Comparison of ENCODE assay signal across 29 mouse cellular contexts in genomic region chr1:21132340-21132739, GRCm38 (mm10). TPM values are rescaled to one million over a fixed set of nuclear protein-coding genes. Genes with fewer than 3 reads are reported as not detected.
DNase-seq lines count a peak whose midpoint lies in the region; ATAC-seq and TF ChIP-seq lines count a peak whose summit lies in the region.
"Had no signal": no experiment of that assay in that cellular context is flagged by ENCODE, and none has a peak within 500 bp of the region (broad histone marks: within the 10 kb centered on the region; RNA-seq: fewer than 3 reads in every experiment).

No protein-coding gene starts in this region.

- no peak overlapping the region for H3K4me3 ChIP-seq in intestine, embryonic 16.5 days (ENCODE audit: low read length)
- H3K4me3 ChIP-seq in intestine, embryonic 15.5 days (replicated peaks), result no peak overlapping the region
- no peak overlapping the region for H3K4me3 ChIP-seq in lung, embryonic 14.5 days (ENCODE audit: low read depth, low read length)
- H3K4me3 ChIP-seq in liver, embryonic 16.5 days (ENCODE audit: low read depth, low read length), result no peak overlapping the region
- H3K4me3 ChIP-seq in stomach, postnatal 0 days (ENCODE audit: low read depth, low read length), result no peak overlapping the region
- H3K4me3 ChIP-seq in neural tube, embryonic 15.5 days (replicated peaks), result no peak overlapping the region
- H3K4me3 ChIP-seq: embryonic facial prominence, embryonic 10.5 days; embryonic facial prominence, embryonic 15.5 days; forebrain, embryonic 12.5 days; heart, embryonic 10.5 days; heart, embryonic 15.5 days; hindbrain, embryonic 12.5 days; limb, embryonic 13.5 days had no signal

- H3K9ac ChIP-seq in intestine, embryonic 16.5 days (ENCODE audit: low read depth, low read length), result no peak overlapping the region
- no peak overlapping the region for H3K9ac ChIP-seq in intestine, embryonic 15.5 days
- H3K9ac ChIP-seq in lung, embryonic 14.5 days, result no peak overlapping the region
- H3K9ac ChIP-seq in liver, embryonic 16.5 days (ENCODE audit: low read depth, low read length), result no peak overlapping the region
- H3K9ac ChIP-seq in stomach, postnatal 0 days (ENCODE audit: low read length), result no peak overlapping the region
- no peak overlapping the region for H3K9ac ChIP-seq in neural tube, embryonic 15.5 days (replicated peaks)
- H3K9ac ChIP-seq: embryonic facial prominence, embryonic 15.5 days; forebrain, embryonic 12.5 days; forebrain, postnatal 0 days; heart, embryonic 15.5 days; hindbrain, embryonic 12.5 days; limb, embryonic 13.5 days had no signal

- no peaks in the 10 kb centered on the region for H3K27me3 ChIP-seq in intestine, embryonic 16.5 days (replicated peaks; ENCODE audit: control insufficient read depth, insufficient read depth, low read length)
- H3K27me3 ChIP-seq in intestine, embryonic 15.5 days (replicated peaks), result no peaks in the 10 kb centered on the region
- no peaks in the 10 kb centered on the region for H3K27me3 ChIP-seq in lung, embryonic 14.5 days (ENCODE audit: insufficient read depth, low read length)
- no peaks in the 10 kb centered on the region for H3K27me3 ChIP-seq in liver, embryonic 16.5 days (ENCODE audit: control insufficient read depth, insufficient read depth, low read depth, low read length)
- H3K27me3 ChIP-seq in stomach, postnatal 0 days (ENCODE audit: control insufficient read depth, insufficient read depth, low read length), result no peaks in the 10 kb centered on the region
- no peaks in the 10 kb centered on the region for H3K27me3 ChIP-seq in neural tube, embryonic 15.5 days (replicated peaks)
- H3K27me3 ChIP-seq: embryonic facial prominence, embryonic 15.5 days; forebrain, embryonic 12.5 days; heart, embryonic 15.5 days; hindbrain, embryonic 12.5 days; limb, embryonic 13.5 days had no signal

- no peaks in the 10 kb centered on the region for H3K36me3 ChIP-seq in intestine, embryonic 16.5 days (ENCODE audit: control insufficient read depth, insufficient read depth, low read length)
- H3K36me3 ChIP-seq in intestine, embryonic 15.5 days, result no peaks in the 10 kb centered on the region
- H3K36me3 ChIP-seq in lung, embryonic 14.5 days (ENCODE audit: insufficient read depth), result no peaks in the 10 kb centered on the region
- H3K36me3 ChIP-seq in liver, embryonic 16.5 days (ENCODE audit: control insufficient read depth, insufficient read depth), result no peaks in the 10 kb centered on the region
- no peaks in the 10 kb centered on the region for H3K36me3 ChIP-seq in stomach, postnatal 0 days (ENCODE audit: control insufficient read depth, insufficient read depth, low read length)
- no peaks in the 10 kb centered on the region for H3K36me3 ChIP-seq in neural tube, embryonic 15.5 days
- H3K36me3 ChIP-seq: embryonic facial prominence, embryonic 10.5 days; embryonic facial prominence, embryonic 15.5 days; forebrain, embryonic 12.5 days; G1E; heart, embryonic 10.5 days; heart, embryonic 15.5 days; hindbrain, embryonic 12.5 days; limb, embryonic 13.5 days had no signal

- no peak overlapping the region for H3K27ac ChIP-seq in intestine, embryonic 16.5 days (ENCODE audit: low read length)
- no peak overlapping the region for H3K27ac ChIP-seq in intestine, embryonic 15.5 days
- no peak overlapping the region for H3K27ac ChIP-seq in lung, embryonic 14.5 days (ENCODE audit: low read depth)
- no peak overlapping the region for H3K27ac ChIP-seq in liver, embryonic 16.5 days (ENCODE audit: low read length)
- no peak overlapping the region for H3K27ac ChIP-seq in stomach, postnatal 0 days (replicated peaks)
- no peak overlapping the region for H3K27ac ChIP-seq in neural tube, embryonic 15.5 days (replicated peaks)
- H3K27ac ChIP-seq: embryonic facial prominence, embryonic 10.5 days; embryonic facial prominence, embryonic 15.5 days; forebrain, embryonic 12.5 days; heart, embryonic 10.5 days; heart, embryonic 15.5 days; hindbrain, embryonic 12.5 days; limb, embryonic 13.5 days; macrophage had no signal

- DNase-seq in lung, embryonic 14.5 days, result peak; percentile 12
- no peak for DNase-seq in lung, postnatal 4 days
- DNase-seq in stomach, postnatal 0 days (ENCODE audit: low spot score), result peak; percentile 54
- no peak for DNase-seq in left cerebral cortex, postnatal 25 days (ENCODE audit: low spot score in 2 of 2)
- DNase-seq: adrenal gland, postnatal 10 days; cerebellum, adult 8-10 months; cerebellum, postnatal 25 days; forebrain, postnatal 0 days; gastrocnemius, postnatal 14 days; heart, adult 11 months; kidney, adult 18-20 months; kidney, postnatal 14 days; midbrain, embryonic 14.5 days; retina, postnatal 1 day; right cerebral cortex, postnatal 14 days had no signal

- no peak overlapping the region for H3K4me2 ChIP-seq in intestine, embryonic 16.5 days (ENCODE audit: low read depth, low read length)
- no peak overlapping the region for H3K4me2 ChIP-seq in intestine, embryonic 15.5 days (replicated peaks)
- H3K4me2 ChIP-seq in lung, embryonic 14.5 days, result no peak overlapping the region
- no peak overlapping the region for H3K4me2 ChIP-seq in liver, embryonic 16.5 days (ENCODE audit: low read depth, low read length)
- no peak overlapping the region for H3K4me2 ChIP-seq in stomach, postnatal 0 days (replicated peaks; ENCODE audit: low read depth)
- H3K4me2 ChIP-seq in neural tube, embryonic 15.5 days, result no peak overlapping the region
- H3K4me2 ChIP-seq: embryonic facial prominence, embryonic 15.5 days; forebrain, embryonic 12.5 days; heart, embryonic 15.5 days; hindbrain, embryonic 12.5 days; limb, embryonic 13.5 days had no signal

- no peaks in the 10 kb centered on the region for H3K9me3 ChIP-seq in intestine, embryonic 16.5 days (ENCODE audit: control insufficient read depth, low read length)
- no peaks in the 10 kb centered on the region for H3K9me3 ChIP-seq in intestine, embryonic 15.5 days
- peaks cover 3% of the 10 kb centered on the region; the same call in 1 of the 2 replicates for H3K9me3 ChIP-seq in lung, embryonic 14.5 days (ENCODE audit: low read depth, low read length)
- H3K9me3 ChIP-seq in liver, embryonic 16.5 days (replicated peaks; ENCODE audit: control insufficient read depth, low read length), result no peaks in the 10 kb centered on the region
- no peaks in the 10 kb centered on the region for H3K9me3 ChIP-seq in stomach, postnatal 0 days (ENCODE audit: control insufficient read depth, low read length)
- peaks cover 4% of the 10 kb centered on the region; the same call in 1 of the 2 replicates for H3K9me3 ChIP-seq in neural tube, embryonic 15.5 days (replicated peaks)
- H3K9me3 ChIP-seq: embryonic facial prominence, embryonic 15.5 days; forebrain, embryonic 12.5 days; heart, embryonic 10.5 days had no signal

- TF ChIP-seq CTCF in lung, embryonic 14.5 days (IDR thresholded peaks at IDR 0.05; ENCODE audit: low read depth), result no peak
- TF ChIP-seq CTCF in stomach, postnatal 0 days (IDR thresholded peaks at IDR 0.05; ENCODE audit: low read depth), result no peak

- intact Hi-C loops in left cerebral cortex, postnatal 25 days (cut with DNase I), result no loop called here

- ATAC-seq in intestine, embryonic 16.5 days, result 0 out of 2 replicates have a peak, but pooled peaks have one; percentile 23
- ATAC-seq in intestine, embryonic 15.5 days, result no peak
- no peak for ATAC-seq in lung, embryonic 14.5 days (ENCODE audit: insufficient read depth)
- peak; percentile 90 for ATAC-seq in liver, embryonic 16.5 days (ENCODE audit: low read depth)
- peak; percentile 88 for ATAC-seq in stomach, postnatal 0 days (ENCODE audit: low FRiP score, low TSS enrichment)
- no peak for ATAC-seq in neural tube, embryonic 15.5 days (ENCODE audit: low FRiP score)
- ATAC-seq: forebrain, postnatal 0 days; Patski had no signal

- H3K4me1 ChIP-seq in intestine, embryonic 16.5 days (ENCODE audit: control insufficient read depth, insufficient read depth, low read length), result no peaks in the 10 kb centered on the region
- no peaks in the 10 kb centered on the region for H3K4me1 ChIP-seq in intestine, embryonic 15.5 days (replicated peaks)
- H3K4me1 ChIP-seq in lung, embryonic 14.5 days (ENCODE audit: insufficient read depth), result no peaks in the 10 kb centered on the region
- no peaks in the 10 kb centered on the region for H3K4me1 ChIP-seq in liver, embryonic 16.5 days (ENCODE audit: control insufficient read depth, low read depth, low read length)
- H3K4me1 ChIP-seq in stomach, postnatal 0 days (replicated peaks; ENCODE audit: control insufficient read depth, insufficient read depth), result no peaks in the 10 kb centered on the region
- H3K4me1 ChIP-seq in neural tube, embryonic 15.5 days, result no peaks in the 10 kb centered on the region
- H3K4me1 ChIP-seq: embryonic facial prominence, embryonic 10.5 days; embryonic facial prominence, embryonic 15.5 days; forebrain, embryonic 12.5 days; heart, embryonic 10.5 days; heart, embryonic 15.5 days; hindbrain, embryonic 12.5 days; limb, embryonic 13.5 days had no signal

- no peak for TF ChIP-seq EP300 in stomach, postnatal 0 days (optimal IDR thresholded peaks at IDR 0.05)

- 50% methylated on average over 2 of the region's 2 CpGs for WGBS in intestine, embryonic 16.5 days
- 65% methylated on average over 2 of the region's 2 CpGs for WGBS in intestine, embryonic 15.5 days
- 49% methylated on average over 2 of the region's 2 CpGs for WGBS in lung, embryonic 14.5 days
- WGBS in liver, embryonic 16.5 days (ENCODE audit: insufficient replicate concordance), result 52% methylated on average over 2 of the region's 2 CpGs
- 46% methylated on average over 2 of the region's 2 CpGs for WGBS in stomach, postnatal 0 days
- 93% methylated on average over 2 of the region's 2 CpGs for WGBS in neural tube, embryonic 15.5 days

RNA-seq across cellular contexts. Expression of gene Tram2, which starts 53.3 kb away (rescaled TPM):
- polyA plus RNA-seq in intestine, embryonic 16.5 days (2015; fragmentation: Nextera tagmentation; extraction: Ambion mirVana), result 5.3 and 6.3 TPM in 2 replicates
- polyA plus RNA-seq in intestine, embryonic 15.5 days (2015; fragmentation: Nextera tagmentation; extraction: Ambion mirVana), result 6.4 and 6.9 TPM in 2 replicates
- polyA plus RNA-seq in lung, embryonic 14.5 days (2014; fragmentation: Nextera tagmentation; extraction: Ambion mirVana), result 11.5 and 13.1 TPM in 2 replicates
- 1.4 and 2.0 TPM in 2 replicates for polyA plus RNA-seq in liver, embryonic 16.5 days (2015; fragmentation: Nextera tagmentation; extraction: Ambion mirVana)
- polyA plus RNA-seq in stomach, postnatal 0 days (2015; fragmentation: Nextera tagmentation; extraction: Ambion mirVana), result 2.6 and 3.6 TPM in 2 replicates
- 2.2 and 3.1 TPM in 2 replicates for polyA plus RNA-seq in neural tube, embryonic 15.5 days (2015; fragmentation: Nextera tagmentation; extraction: Ambion mirVana)
- 1 to 10 TPM; 1.2 to 1.8 TPM for total RNA-seq in left cerebral cortex, postnatal 25 days (2021)

Comparison
In these comparisons a context has a peak if more than half of its experiments do, and no peak if none do; other contexts are left out.
1. ATAC-seq: peak in intestine, embryonic 16.5 days (single experiment), liver, embryonic 16.5 days (single experiment) and stomach, postnatal 0 days (single experiment); none in intestine, embryonic 15.5 days (single experiment), lung, embryonic 14.5 days (single experiment) and neural tube, embryonic 15.5 days (single experiment).
2. DNase-seq: peak in lung, embryonic 14.5 days (single experiment) and stomach, postnatal 0 days (single experiment); none in lung, postnatal 4 days (0 of 2) and left cerebral cortex, postnatal 25 days (0 of 2).